Mouse (Mus musculus): ENCODE measurements around the gene Surf4.
"Not testable (repeated sequence)": the region's sequence is repeated elsewhere in the genome, so short reads cannot be mapped to it uniquely, and the experiment has no call there.

Surf4 gene

GRCm38 (mm10) chr2:26902467-26903220 lies 31.1 kb downstream of the Surf4 start, which contains the start of gene Surf6:
TSS of gene Surf6 (minus strand) at chr2:26902879.
- DNase-seq (ENCODE audit: low spot score), result peak; percentile 95

DNA sequence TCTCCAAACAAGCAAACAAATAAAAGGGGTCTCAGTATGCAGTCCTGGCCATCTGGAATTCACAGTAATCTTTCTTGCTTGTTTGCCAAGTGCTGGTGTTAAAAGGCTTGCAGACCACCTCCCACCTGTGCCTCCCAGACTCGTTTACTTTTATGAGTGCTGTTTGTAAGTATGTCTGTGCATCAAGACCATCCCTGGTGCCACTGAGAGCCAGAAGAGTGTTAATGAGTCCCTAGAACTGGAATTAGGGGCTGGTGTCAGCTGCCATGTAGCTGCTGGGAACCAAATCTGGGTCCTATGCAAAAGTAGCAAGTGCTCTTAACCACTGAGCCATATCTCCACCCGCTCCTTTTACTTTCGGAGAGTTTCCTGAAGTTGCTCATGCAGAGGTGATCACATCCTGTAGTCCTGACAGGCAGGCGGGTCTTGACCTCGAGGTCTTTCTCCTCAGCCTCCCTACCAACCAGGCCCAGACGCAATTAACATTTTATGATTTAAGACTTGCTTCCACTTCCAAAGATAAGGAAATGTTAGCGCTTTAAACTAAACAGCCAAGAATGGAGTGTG lies 31.8 kb downstream of the Surf4 start:
- DNase-seq (ENCODE audit: low spot score), result no peak

DNA sequence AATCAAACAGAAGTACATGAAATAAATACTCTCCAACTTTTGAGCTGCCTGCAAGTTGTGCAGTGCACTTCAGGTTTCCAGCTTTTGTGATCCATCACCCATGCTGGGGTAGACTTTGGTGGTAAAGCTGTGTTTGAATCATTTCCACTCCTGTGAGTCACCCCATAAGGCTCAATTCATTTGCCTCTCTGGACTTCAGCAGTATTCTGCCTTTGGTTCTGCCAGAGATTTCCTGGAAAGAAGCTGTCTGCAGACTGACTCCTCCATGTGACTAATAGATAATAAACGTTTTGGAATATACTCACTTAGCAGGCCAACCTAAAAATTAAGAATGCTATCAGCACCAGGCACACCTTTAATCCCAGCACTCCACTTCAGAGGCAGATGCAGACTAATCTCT lies 33.0 kb downstream of the Surf4 start:
- no peak for DNase-seq (ENCODE audit: low spot score)

GRCm38 (mm10) chr2:26895898-26896297 lies 37.8 kb downstream of the Surf4 start:
- no peak for DNase-seq (ENCODE audit: low spot score)

DNA sequence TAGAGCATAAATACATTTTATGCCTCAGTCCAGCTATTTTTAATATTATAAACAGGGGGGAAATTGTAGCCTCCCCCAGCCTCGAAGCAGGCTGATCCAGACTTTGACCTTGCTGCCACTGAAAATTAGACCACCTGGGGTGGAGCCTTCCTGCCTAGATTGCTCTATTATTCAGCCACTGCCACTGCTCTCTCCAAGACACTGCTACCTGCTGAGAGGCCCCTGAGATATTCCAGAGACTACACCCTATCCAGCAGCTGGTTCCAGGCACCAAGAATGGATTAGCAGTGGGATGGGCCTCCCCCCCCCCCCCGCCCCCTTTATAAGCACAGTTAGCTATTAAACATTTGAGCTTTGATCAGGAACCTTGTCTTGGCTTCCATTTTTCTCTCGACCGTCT lies 47.6 kb downstream of the Surf4 start:
- DNase-seq (ENCODE audit: low spot score), result not testable (repeated sequence)

GRCm38 (mm10) chr2:26885541-26885940 lies 48.2 kb downstream of the Surf4 start:
- DNase-seq (ENCODE audit: low spot score), result not testable (repeated sequence)

- no peak for DNase-seq (ENCODE audit: low spot score)
Observed at GRCm38 (mm10) chr2:26878571-26878970, 55.2 kb downstream of the Surf4 start.

DNA sequence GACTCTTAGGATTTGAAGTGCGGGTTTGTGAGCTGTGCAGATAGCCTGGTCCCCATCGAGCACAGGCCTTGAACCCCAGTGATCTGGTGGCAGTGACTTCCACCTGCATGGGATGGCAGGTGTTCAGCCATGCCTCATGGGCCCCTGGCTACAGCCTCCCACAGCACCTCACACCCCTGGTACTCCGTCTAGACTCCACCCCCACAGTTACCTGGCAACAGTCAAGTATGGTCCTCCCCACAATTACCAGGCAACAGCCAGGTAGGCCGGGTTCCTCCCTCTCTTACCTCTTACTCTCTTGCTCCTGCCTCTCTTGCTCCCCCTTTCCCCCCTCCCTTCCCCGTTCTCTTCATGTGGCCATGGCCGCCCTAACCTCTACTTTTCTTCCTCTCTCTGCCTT lies 63.1 kb downstream of the Surf4 start:
- no peak for DNase-seq (ENCODE audit: low spot score)
